Mouse (Mus musculus) heart, adult 2 months (tissue): ENCODE results near the gene Plcb2.

Experiments used
- CTCF ChIP-seq: fragments of 200-600 bp; IDR thresholded peaks from 2 replicates; pipeline ENCODE4 v1.8.1; 2022; ENCODE audit warnings: antibody characterized with exemption, mild to moderate bottlenecking, moderate library complexity
- POLR2A ChIP-seq: fragments of 200-500 bp; IDR thresholded peaks from 2 replicates; pipeline ENCODE4 v1.6.1; 2011; ENCODE audit warnings: mild to moderate bottlenecking, low read depth, low read length, control low read depth; ENCODE audit not compliant: insufficient read depth

DNA sequence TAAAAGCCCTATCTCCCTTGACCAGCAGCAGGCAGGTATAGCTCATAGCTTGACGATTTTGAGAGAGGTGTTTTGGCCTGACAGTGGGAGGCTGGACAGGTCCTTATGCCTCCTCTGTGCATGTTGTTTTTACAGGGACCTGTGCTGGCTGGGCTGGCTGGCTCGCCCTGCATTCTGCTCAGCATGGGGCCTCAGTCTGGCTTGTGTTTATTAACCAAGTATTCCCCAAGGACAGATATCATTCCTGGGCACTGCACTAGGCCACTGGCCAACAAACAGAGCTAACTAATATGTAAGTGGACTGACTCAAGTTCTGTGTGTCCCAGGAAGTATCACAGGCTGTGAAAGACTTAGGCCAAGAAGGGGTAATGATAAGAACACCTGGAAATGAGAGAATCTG is 58.5 kb downstream of the Plcb2 start:
- TF ChIP-seq CTCF (no peak), POLR2A (no peak)
